Comparison of ENCODE assay signal across 9 mouse cellular contexts in genomic region chr4:133301802-133302201, GRCm38 (mm10). TPM values are rescaled to one million over a fixed set of nuclear protein-coding genes. Genes with fewer than 3 reads are reported as not detected.
DNase-seq lines count a peak whose midpoint lies in the region; ATAC-seq lines count a peak whose summit lies in the region.
"Had no signal": no experiment of that assay in that cellular context is flagged by ENCODE, and none has a peak within 500 bp of the region (broad histone marks: within the 10 kb centered on the region; RNA-seq: fewer than 3 reads in every experiment).

No protein-coding gene starts in this region.

- H3K4me2 ChIP-seq in midbrain, embryonic 11.5 days: no peak overlapping the region
- no peak overlapping the region for H3K4me2 ChIP-seq in midbrain, embryonic 16.5 days (ENCODE audit: low read length)
- H3K4me2 ChIP-seq in embryonic facial prominence, embryonic 14.5 days (ENCODE audit: low read depth, low read length): no peak overlapping the region
- H3K4me2 ChIP-seq in hindbrain, embryonic 11.5 days (replicated peaks; ENCODE audit: low read depth, low read length): no peak overlapping the region
- H3K4me2 ChIP-seq: neural tube, embryonic 12.5 days had no signal

- no peak overlapping the region for H3K9ac ChIP-seq in midbrain, embryonic 11.5 days (ENCODE audit: low read length)
- H3K9ac ChIP-seq in midbrain, embryonic 16.5 days (ENCODE audit: low read depth, low read length): no peak overlapping the region
- no peak overlapping the region for H3K9ac ChIP-seq in embryonic facial prominence, embryonic 14.5 days (ENCODE audit: low read depth, low read length)
- no peak overlapping the region for H3K9ac ChIP-seq in hindbrain, embryonic 11.5 days (ENCODE audit: low read depth, low read length)
- H3K9ac ChIP-seq: neural tube, embryonic 12.5 days had no signal

- DNase-seq in midbrain, embryonic 11.5 days (ENCODE audit: low spot score, missing footprints): peak; percentile 98
- DNase-seq in adrenal gland, postnatal 36 days: peak; percentile 66 to 77
- DNase-seq in embryonic facial prominence, embryonic 14.5 days (ENCODE audit: low spot score): peak; percentile 48
- DNase-seq in hindbrain, embryonic 11.5 days (ENCODE audit: low spot score): peak; percentile 87
- DNase-seq in limb, embryonic 10.5 days (ENCODE audit: low spot score): peak; percentile 90
- peak; percentile 32 to 54 for DNase-seq in natural killer cell, adult 2 months (ENCODE audit: low spot score in 2 of 2)
- DNase-seq in thymus, postnatal 36 days: peak; percentile 61 to 65

- H3K4me1 ChIP-seq in midbrain, embryonic 11.5 days (ENCODE audit: control insufficient read depth, insufficient read depth, low read length): peaks cover 9% of the 10 kb centered on the region
- H3K4me1 ChIP-seq in midbrain, embryonic 16.5 days (ENCODE audit: control insufficient read depth, insufficient read depth, low read length): peaks cover 9% of the 10 kb centered on the region; the same call in 1 of the 2 replicates
- no peaks in the 10 kb centered on the region for H3K4me1 ChIP-seq in embryonic facial prominence, embryonic 14.5 days (ENCODE audit: control insufficient read depth, insufficient read depth, low read length)
- H3K4me1 ChIP-seq in hindbrain, embryonic 11.5 days (replicated peaks; ENCODE audit: control insufficient read depth, insufficient read depth, low read length): peaks cover 9% of the 10 kb centered on the region
- peaks cover 24% of the 10 kb centered on the region for H3K4me1 ChIP-seq in limb, embryonic 10.5 days

- 27% methylated on average over 4 of the region's 4 CpGs for WGBS in midbrain, embryonic 11.5 days
- WGBS in midbrain, embryonic 16.5 days: 22% methylated on average over 4 of the region's 4 CpGs
- 28% methylated on average over 4 of the region's 4 CpGs for WGBS in embryonic facial prominence, embryonic 14.5 days
- 22% methylated on average over 4 of the region's 4 CpGs for WGBS in hindbrain, embryonic 11.5 days
- WGBS in limb, embryonic 10.5 days: 23% methylated on average over 4 of the region's 4 CpGs

- no peak overlapping the region for H3K4me3 ChIP-seq in midbrain, embryonic 11.5 days (ENCODE audit: low read depth, low read length)
- H3K4me3 ChIP-seq in midbrain, embryonic 16.5 days (ENCODE audit: low read depth, low read length): no peak overlapping the region
- no peak overlapping the region for H3K4me3 ChIP-seq in embryonic facial prominence, embryonic 14.5 days (ENCODE audit: low read depth, low read length)
- H3K4me3 ChIP-seq in hindbrain, embryonic 11.5 days (ENCODE audit: low read depth, low read length): no peak overlapping the region
- no peak overlapping the region for H3K4me3 ChIP-seq in limb, embryonic 10.5 days
- H3K4me3 ChIP-seq: neural tube, embryonic 12.5 days had no signal

- H3K27me3 ChIP-seq in midbrain, embryonic 11.5 days (ENCODE audit: control insufficient read depth, insufficient read depth, low read length): no peaks in the 10 kb centered on the region
- H3K27me3 ChIP-seq in midbrain, embryonic 16.5 days (ENCODE audit: control insufficient read depth, insufficient read depth, low read depth, low read length): no peaks in the 10 kb centered on the region
- H3K27me3 ChIP-seq in embryonic facial prominence, embryonic 14.5 days (replicated peaks; ENCODE audit: control insufficient read depth, insufficient read depth, low read length): no peaks in the 10 kb centered on the region
- H3K27me3 ChIP-seq in hindbrain, embryonic 11.5 days (ENCODE audit: control insufficient read depth, insufficient read depth, low read length): no peaks in the 10 kb centered on the region
- H3K27me3 ChIP-seq in limb, embryonic 10.5 days (ENCODE audit: low read depth, poor library complexity, severe bottlenecking): no peaks in the 10 kb centered on the region
- H3K27me3 ChIP-seq: neural tube, embryonic 12.5 days had no signal

- no peaks in the 10 kb centered on the region for H3K9me3 ChIP-seq in midbrain, embryonic 11.5 days (ENCODE audit: control insufficient read depth, low read length)
- H3K9me3 ChIP-seq in midbrain, embryonic 16.5 days (replicated peaks; ENCODE audit: control insufficient read depth, low read length, poor library complexity, severe bottlenecking): no peaks in the 10 kb centered on the region
- no peaks in the 10 kb centered on the region for H3K9me3 ChIP-seq in embryonic facial prominence, embryonic 14.5 days (ENCODE audit: control insufficient read depth, low read length)
- H3K9me3 ChIP-seq in hindbrain, embryonic 11.5 days (ENCODE audit: control insufficient read depth, low read length): no peaks in the 10 kb centered on the region
- no peaks in the 10 kb centered on the region for H3K9me3 ChIP-seq in limb, embryonic 10.5 days (replicated peaks)
- H3K9me3 ChIP-seq: neural tube, embryonic 12.5 days had no signal

- ATAC-seq in midbrain, embryonic 11.5 days (ENCODE audit: low FRiP score): peak; percentile 31; the same call in 1 of the 2 replicates
- no peak for ATAC-seq in midbrain, embryonic 16.5 days
- ATAC-seq in embryonic facial prominence, embryonic 14.5 days (ENCODE audit: low read depth): no peak
- ATAC-seq in hindbrain, embryonic 11.5 days (ENCODE audit: low FRiP score): 0 out of 2 replicates have a peak, but pooled peaks have one; percentile 13

- no peaks in the 10 kb centered on the region for H3K36me3 ChIP-seq in midbrain, embryonic 11.5 days (ENCODE audit: control insufficient read depth, insufficient read depth, low read length)
- H3K36me3 ChIP-seq in midbrain, embryonic 16.5 days (ENCODE audit: control insufficient read depth, insufficient read depth, low read length): peaks cover 15% of the 10 kb centered on the region
- H3K36me3 ChIP-seq in embryonic facial prominence, embryonic 14.5 days (ENCODE audit: control insufficient read depth, insufficient read depth, low read length): peaks cover 45% of the 10 kb centered on the region
- 0 out of 2 replicates have a peak, but pooled peaks cover 3% of the 10 kb centered on the region for H3K36me3 ChIP-seq in hindbrain, embryonic 11.5 days (ENCODE audit: control insufficient read depth, insufficient read depth, low read length)
- H3K36me3 ChIP-seq in limb, embryonic 10.5 days: peaks cover 52% of the 10 kb centered on the region

- no peak overlapping the region for H3K27ac ChIP-seq in midbrain, embryonic 11.5 days (ENCODE audit: low read depth, low read length)
- no peak overlapping the region for H3K27ac ChIP-seq in midbrain, embryonic 16.5 days (ENCODE audit: low read length)
- H3K27ac ChIP-seq in embryonic facial prominence, embryonic 14.5 days (replicated peaks; ENCODE audit: low read depth, low read length): no peak overlapping the region
- H3K27ac ChIP-seq in hindbrain, embryonic 11.5 days (ENCODE audit: low read depth, low read length): no peak overlapping the region
- H3K27ac ChIP-seq in limb, embryonic 10.5 days: peak overlapping the region; percentile 33; the same call in 1 of the 2 replicates
- H3K27ac ChIP-seq: neural tube, embryonic 12.5 days had no signal

RNA-seq across cellular contexts. Expression of gene Tmem222, which starts 24.2 kb away (rescaled TPM):
- 71.2 and 82.0 TPM in 2 replicates for polyA plus RNA-seq in midbrain, embryonic 11.5 days (2014; fragmentation: Nextera tagmentation; extraction: Ambion mirVana)
- 111 and 121 TPM in 2 replicates for polyA plus RNA-seq in midbrain, embryonic 16.5 days (2015; fragmentation: Nextera tagmentation; extraction: Ambion mirVana)
- 10 to 100 TPM; 64.0 to 74.4 TPM for total RNA-seq in adrenal gland, postnatal 36 days (2021)
- 68.3 and 80.7 TPM in 2 replicates for polyA plus RNA-seq in embryonic facial prominence, embryonic 14.5 days (2014; fragmentation: Nextera tagmentation; extraction: Ambion mirVana)
- polyA plus RNA-seq in hindbrain, embryonic 11.5 days (2014; fragmentation: Nextera tagmentation; extraction: Ambion mirVana): 80.7 and 82.8 TPM in 2 replicates
- 93.7 and 98.5 TPM in 2 replicates for polyA plus RNA-seq in limb, embryonic 10.5 days (2016; fragmentation: Nextera tagmentation; extraction: Ambion mirVana)

RNA-seq across cellular contexts. Expression of gene Sytl1, which starts 38.9 kb away (rescaled TPM):
- 0.37 and 0.83 TPM in 2 replicates for polyA plus RNA-seq in midbrain, embryonic 11.5 days (2014; fragmentation: Nextera tagmentation; extraction: Ambion mirVana)
- 0.16 and 0.25 TPM in 2 replicates for polyA plus RNA-seq in midbrain, embryonic 16.5 days (2015; fragmentation: Nextera tagmentation; extraction: Ambion mirVana)
- 1 to 10 TPM; 1.4 to 1.5 TPM for total RNA-seq in adrenal gland, postnatal 36 days (2021)
- 11.0 and 11.5 TPM in 2 replicates for polyA plus RNA-seq in embryonic facial prominence, embryonic 14.5 days (2014; fragmentation: Nextera tagmentation; extraction: Ambion mirVana)
- polyA plus RNA-seq in hindbrain, embryonic 11.5 days (2014; fragmentation: Nextera tagmentation; extraction: Ambion mirVana): 0.59 and 1.2 TPM in 2 replicates
- 2.0 and 2.5 TPM in 2 replicates for polyA plus RNA-seq in limb, embryonic 10.5 days (2016; fragmentation: Nextera tagmentation; extraction: Ambion mirVana)

RNA-seq across cellular contexts. Expression of gene Wdtc1, which starts 51.5 kb away (rescaled TPM):
- polyA plus RNA-seq in midbrain, embryonic 11.5 days (2014; fragmentation: Nextera tagmentation; extraction: Ambion mirVana): 21.0 and 22.2 TPM in 2 replicates
- 20.1 and 20.7 TPM in 2 replicates for polyA plus RNA-seq in midbrain, embryonic 16.5 days (2015; fragmentation: Nextera tagmentation; extraction: Ambion mirVana)
- total RNA-seq in adrenal gland, postnatal 36 days (2021): 10 to 100 TPM; 44.6 to 63.8 TPM
- 17.4 and 17.6 TPM in 2 replicates for polyA plus RNA-seq in embryonic facial prominence, embryonic 14.5 days (2014; fragmentation: Nextera tagmentation; extraction: Ambion mirVana)
- polyA plus RNA-seq in hindbrain, embryonic 11.5 days (2014; fragmentation: Nextera tagmentation; extraction: Ambion mirVana): 21.6 and 23.4 TPM in 2 replicates
- polyA plus RNA-seq in limb, embryonic 10.5 days (2016; fragmentation: Nextera tagmentation; extraction: Ambion mirVana): 14.3 and 15.5 TPM in 2 replicates

Comparison
In these comparisons a context has a peak if more than half of its experiments do, and no peak if none do; other contexts are left out.
1. ATAC-seq: peak in midbrain, embryonic 11.5 days (single experiment) and hindbrain, embryonic 11.5 days (single experiment); none in midbrain, embryonic 16.5 days (single experiment) and embryonic facial prominence, embryonic 14.5 days (single experiment).
2. DNase-seq: peak in every context shown above with its lines; median percentile 98 in midbrain, embryonic 11.5 days; 90 in limb, embryonic 10.5 days; 87 in hindbrain, embryonic 11.5 days; 72 in adrenal gland, postnatal 36 days; 63 in thymus, postnatal 36 days; 48 in embryonic facial prominence, embryonic 14.5 days; 43 in natural killer cell, adult 2 months.